Mouse (Mus musculus): ENCODE results near the gene Relb.

Gene Relb

DNA sequence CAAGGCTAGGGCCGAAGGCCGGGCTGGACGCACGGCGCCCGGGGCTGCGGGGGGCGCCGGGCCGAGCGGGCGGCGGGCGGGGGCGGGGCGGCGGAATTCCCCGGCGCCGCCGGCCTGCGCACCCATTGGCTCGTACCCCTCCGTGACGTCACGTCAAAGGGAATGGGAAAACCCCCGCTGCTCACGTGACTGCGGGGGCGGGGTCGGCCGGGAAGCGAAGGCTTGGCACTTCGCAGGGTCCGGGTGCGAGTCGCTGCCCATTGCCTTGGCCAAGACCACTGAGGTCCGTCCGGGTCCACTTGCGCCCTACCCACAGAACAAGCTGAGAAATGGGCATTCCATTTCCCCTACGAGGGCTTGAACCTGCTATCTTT, at the start of gene Relb:
TSS of gene Relb (minus strand) at position 78 of the 374 bp plus-strand sequence.
- peak; percentile 55 to 89 for DNase-seq (ENCODE audit: low spot score in 2 of 2)

GRCm38 (mm10) chr7:19678901-19679300, 49.7 kb upstream of the Relb start:
- DNase-seq (ENCODE audit: low spot score in 2 of 2): no peak

DNA sequence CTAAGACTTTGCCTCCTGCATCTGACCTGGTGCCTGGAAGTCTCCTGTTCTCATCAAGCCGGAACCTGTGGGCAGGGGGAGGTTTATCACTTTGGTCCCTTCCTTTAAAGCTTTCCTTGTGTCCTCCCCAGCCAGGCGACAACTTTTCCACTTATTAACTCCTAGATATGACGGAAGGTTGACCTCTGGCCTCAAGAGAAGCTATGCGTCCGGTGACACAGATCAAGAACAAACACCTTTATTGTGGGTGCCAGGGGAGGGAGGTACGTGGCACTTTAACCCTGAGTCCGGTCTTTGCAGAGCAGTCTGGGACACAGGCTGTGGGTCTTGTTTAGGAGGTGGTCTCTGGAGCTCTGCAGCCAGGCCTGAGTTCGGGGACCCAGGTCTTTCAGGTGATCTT, 48.6 kb upstream of the Relb start, which contains the start of gene Apoc2:
TSS of gene Apoc2 (minus strand) at position 70 of the 400 bp plus-strand sequence.
- no peak for DNase-seq (ENCODE audit: low spot score in 2 of 2)

DNA sequence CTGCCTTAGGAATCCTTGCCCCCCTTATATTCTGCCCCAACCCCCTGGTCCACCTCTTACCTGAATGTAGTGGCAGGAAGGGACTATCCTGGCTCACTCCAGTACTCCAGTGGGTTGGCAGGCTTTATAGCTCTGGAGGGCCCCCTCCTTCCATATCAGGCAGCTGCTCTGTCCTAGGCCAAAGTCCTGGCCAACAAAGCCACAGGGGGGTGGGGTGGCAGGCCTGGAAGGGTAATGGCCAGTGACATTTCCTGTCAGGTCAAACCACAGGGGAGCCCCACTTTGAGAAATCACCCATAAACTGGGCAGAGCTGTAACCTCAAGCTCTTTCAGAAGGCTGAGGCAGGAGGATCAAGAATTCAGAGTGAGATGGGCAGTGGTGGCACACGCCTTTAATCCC, 47.4 kb upstream of the Relb start:
- no peak for DNase-seq (ENCODE audit: low spot score in 2 of 2)

DNA sequence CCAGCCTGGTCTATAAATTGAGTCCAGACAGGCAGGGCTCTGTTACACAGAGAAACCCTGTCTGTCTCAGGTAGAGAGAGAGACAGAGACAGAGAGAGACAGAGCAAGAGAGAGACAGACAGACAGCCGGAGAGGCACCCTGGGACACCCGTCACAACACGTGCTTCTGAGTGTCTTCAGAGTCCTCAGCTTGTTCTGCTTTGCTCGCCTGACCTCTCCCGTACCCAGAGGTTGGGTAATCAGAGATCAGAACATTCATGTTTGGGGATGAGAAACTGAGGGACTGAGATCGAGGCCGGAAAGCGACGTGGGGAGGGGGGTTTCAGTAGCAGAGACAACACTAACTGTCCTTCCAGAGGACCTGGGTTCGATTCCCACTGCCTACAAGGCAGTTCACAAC, 46.6 kb upstream of the Relb start:
- DNase-seq (ENCODE audit: low spot score in 2 of 2): no peak

DNA sequence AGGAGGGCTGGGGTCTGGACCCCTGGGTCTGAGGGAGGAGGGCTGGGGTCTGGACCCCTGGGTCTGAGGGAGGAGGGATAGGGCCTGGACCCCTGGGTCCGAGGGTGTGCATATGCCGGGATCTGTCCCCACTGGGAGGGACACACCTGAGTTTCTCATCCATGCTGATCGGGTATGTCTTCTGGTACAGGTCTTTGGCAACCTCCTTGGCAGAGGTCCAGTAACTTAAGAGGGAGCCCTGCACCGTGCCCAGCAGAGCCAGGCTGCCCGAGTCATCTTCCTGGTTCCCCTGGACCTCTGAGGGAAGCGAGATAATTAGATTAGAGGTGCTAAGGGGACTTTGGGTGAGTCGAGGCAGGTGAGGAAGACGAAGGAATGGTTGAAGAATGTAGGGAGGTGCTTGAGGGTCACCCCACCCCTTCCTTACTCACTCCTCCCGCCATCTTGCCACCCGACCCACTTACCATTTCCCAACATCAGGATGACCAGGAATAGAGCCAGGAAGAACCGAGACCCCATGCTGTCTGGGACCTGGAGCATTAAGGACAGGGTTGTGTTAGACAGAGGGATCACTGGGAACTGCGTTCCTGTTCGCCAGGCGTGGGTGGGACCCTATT, 44.0 kb upstream of the Relb start:
- no peak for DNase-seq (ENCODE audit: low spot score in 2 of 2)

DNA sequence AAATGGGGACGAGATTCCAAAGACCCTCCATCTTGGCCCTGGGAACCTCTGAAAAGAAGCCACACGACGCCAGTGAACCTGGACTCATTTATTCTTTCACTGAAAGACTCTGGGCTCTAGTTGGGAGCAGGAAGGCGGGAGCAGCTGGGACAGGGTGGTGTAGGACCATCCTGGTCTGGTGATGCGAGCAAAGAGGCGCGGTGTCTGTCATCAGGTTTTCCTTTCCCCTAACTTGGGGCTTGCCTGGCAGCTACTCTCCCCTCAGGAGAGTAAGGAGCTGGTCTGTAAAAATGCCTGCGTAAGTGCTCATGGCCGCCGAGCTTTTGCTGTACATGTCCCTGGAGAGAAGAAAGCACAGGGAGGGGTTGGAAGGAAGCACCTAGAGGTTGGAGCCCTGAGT, 42.3 kb upstream of the Relb start:
- DNase-seq (ENCODE audit: low spot score in 2 of 2): no peak

- DNase-seq (ENCODE audit: low spot score in 2 of 2): peak; percentile 84 to 97
Measured at GRCm38 (mm10) chr7:19668947-19669721, 39.9 kb upstream of the Relb start.

DNA sequence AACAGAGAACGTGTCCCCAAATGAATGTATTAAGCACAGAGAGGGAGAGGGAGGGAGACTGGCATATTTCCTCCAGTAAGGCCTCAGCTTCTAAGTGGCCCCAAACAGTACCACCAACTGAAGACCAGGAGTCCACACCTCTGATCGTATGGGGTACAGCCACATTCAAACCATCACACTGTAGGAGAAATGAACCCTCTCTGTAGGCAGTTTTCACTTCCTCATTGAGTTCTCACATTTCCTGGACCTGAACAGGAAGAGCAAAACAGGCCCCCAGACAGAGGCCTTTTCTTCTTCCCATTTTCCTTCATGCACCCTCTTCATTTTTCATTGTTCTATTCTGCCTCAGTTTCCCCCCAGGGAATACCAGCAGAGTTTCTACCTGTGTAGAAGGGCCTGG, 38.2 kb upstream of the Relb start:
- DNase-seq (ENCODE audit: low spot score in 2 of 2): no peak

- no peak for DNase-seq (ENCODE audit: low spot score in 2 of 2)
Measured at GRCm38 (mm10) chr7:19666750-19667149, 37.5 kb upstream of the Relb start.

- DNase-seq (ENCODE audit: low spot score in 2 of 2): peak; percentile 92 to 98
Measured at GRCm38 (mm10) chr7:19664955-19665841, 36.0 kb upstream of the Relb start, which contains the start of gene Clptm1. Clptm1 (minus strand) TSS chr7:19665033.

DNA sequence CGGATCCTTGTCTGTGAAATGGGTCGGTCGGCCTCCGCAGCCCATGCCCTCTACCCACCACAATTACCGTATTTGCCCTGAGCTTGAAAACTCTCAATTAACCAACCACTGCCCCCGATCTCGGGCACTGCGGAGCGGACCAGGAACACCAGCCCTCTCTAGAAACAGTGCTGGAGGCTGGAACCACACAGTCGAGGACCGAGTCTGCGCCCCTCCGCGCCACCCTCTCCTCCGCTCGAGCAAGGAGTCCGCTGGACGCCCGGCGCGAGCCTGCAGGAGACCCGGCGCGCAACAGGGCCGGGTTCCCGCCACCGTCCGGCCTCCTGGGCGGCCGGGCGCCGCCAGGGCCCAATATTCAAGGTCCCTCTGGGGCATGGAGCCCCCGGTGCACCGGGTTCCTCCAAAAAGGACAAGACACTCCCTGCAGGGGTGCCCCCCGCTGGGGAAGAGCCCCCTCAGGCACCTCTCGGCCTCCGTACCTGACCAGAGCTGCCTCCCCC, 35.3 kb upstream of the Relb start:
- DNase-seq (ENCODE audit: low spot score in 2 of 2): no peak

- no peak for DNase-seq (ENCODE audit: low spot score in 2 of 2)
Measured at GRCm38 (mm10) chr7:19663940-19664339, 34.7 kb upstream of the Relb start.

GRCm38 (mm10) chr7:19652614-19653013, 23.4 kb upstream of the Relb start:
- no peak for DNase-seq (ENCODE audit: low spot score in 2 of 2)

- DNase-seq (ENCODE audit: low spot score in 2 of 2): no peak
Measured at GRCm38 (mm10) chr7:19651063-19651786, 22.0 kb upstream of the Relb start.

DNA sequence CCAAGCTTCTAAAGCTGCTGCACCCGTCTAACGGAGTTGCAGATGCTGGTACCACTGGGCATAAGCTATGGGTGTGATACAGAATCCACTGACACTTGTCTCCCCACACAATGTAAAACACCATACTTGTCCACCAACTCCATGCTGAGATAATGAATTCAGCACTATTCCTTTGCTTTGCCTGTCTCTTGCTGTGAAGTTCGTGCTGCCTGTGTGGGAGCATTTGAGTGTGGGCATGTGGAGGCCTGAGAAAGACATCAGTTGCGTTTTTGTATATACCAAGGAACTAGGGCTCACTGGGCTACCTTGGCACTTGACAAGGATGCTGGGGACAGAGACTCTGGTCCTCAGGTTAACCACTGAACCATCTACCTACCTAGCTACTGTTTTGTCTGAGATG, 12.0 kb upstream of the Relb start:
- peak; percentile 35 to 42 for DNase-seq (ENCODE audit: low spot score in 2 of 2)

DNA sequence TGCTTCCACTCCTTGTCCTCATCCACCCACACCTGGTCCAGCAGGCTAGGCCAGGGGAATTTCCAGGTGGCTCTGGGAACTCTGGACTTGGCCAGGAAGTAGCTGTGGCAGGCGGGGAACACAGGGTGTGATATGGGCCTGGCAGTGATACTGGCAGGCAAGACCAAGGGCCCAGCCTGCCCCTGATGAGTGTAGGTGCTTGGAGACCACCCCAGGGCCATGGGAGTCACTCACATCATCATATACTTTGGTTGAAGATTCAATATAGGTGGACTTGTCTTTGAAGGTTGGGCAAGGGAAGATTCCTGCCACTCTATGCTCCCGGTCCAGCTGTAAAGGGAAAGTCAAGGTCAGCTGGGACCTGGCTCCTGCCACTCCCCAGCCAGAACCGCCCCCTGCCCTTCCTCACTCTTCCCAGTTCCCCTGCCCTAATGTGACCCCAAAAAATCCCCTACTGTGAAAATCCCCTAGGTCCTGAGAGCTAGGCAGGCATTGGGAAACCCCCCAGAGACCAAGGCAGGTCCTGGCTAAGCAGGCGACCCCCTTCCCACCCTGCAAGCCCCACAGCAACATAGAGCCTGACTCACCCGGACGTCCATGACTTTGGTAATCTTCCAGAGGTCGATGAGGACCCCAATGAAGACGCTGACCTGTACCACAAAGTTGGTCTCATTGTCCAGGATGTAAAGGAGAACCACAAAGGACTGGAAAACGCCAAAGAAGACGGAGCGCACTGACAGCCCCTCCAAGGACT, 6.0 kb upstream of the Relb start:
- no peak for DNase-seq (ENCODE audit: low spot score in 2 of 2)

- no peak for DNase-seq (ENCODE audit: low spot score in 2 of 2)
Measured at GRCm38 (mm10) chr7:19634591-19634990, 5.4 kb upstream of the Relb start.

DNA sequence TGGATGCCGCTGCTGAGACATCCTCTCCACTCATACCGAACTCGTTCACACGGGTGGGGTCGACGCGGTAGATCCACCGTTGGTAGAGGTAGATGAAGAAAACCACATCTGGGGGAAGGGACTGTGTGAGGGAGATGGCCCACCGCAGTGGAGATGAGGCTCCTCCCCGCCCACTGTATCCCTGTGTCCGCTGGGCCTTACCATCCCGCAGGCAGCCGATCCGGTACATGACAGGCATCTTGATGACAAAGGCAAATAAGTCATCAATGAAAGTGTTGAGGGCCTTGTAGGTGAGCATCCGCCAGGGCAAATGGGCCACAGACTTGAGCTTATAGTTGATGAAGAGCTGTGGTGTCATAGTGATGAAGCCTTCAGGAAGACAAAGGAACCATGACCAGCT, 4.6 kb upstream of the Relb start:
- no peak for DNase-seq (ENCODE audit: low spot score in 2 of 2)

DNA sequence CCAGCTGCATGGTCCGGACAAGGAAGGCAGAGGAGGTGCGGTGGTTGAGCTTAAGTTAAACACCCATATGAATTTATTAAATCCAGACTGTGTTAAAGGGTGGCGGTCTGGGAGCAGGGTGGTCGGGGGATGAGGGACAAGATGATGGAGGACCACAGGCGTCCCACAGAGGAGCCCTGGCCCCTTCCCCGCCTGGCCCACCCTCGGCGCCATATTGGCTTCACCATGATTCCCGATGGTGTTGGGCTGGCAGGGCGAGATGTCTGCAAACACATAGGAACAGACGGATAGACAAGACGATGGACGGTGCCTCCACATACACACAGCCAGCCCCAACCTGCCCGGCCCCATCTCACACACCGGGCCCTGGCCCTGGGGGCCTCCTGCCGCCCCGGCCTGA, 4.0 kb upstream of the Relb start:
- no peak for DNase-seq (ENCODE audit: low spot score in 2 of 2)

DNA sequence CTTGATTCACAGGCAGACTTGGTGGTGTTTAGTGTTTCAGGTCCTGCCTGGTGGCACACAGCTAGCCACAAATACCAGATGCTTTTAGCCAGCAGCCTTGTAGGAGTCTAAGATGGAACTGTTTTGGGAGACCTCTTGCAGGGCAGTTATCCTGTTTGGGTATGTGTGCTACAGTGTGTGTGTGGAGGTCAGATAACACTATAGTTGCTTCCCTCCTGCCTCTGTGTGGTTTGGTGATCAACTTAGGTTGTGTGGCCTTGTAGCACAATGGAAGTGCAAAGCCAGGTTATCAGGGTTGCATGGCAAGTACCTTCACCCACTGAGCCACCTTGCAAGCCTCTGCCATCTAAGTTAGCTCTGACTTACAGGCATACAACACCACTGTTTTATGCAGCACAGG, 3.5 kb upstream of the Relb start:
- DNase-seq (ENCODE audit: low spot score in 2 of 2): no peak

Measured in left cerebral cortex, adult 9 months (tissue).